Mouse (Mus musculus) layer of hippocampus, adult 11-12 months (tissue): ENCODE measurements around the gene Gp9.
"Not testable (repeated sequence)": the region's sequence is repeated elsewhere in the genome, so short reads cannot be mapped to it uniquely, and the experiment has no call there.

Experiments used
- DNase-seq: peaks from one replicate; pipeline ENCODE4 v3.0.0; 2022; ENCODE audit warnings: low spot score

Gene Gp9

GRCm38 (mm10) chr6:87750184-87750910, 27.5 kb upstream of the Gp9 start:
- DNase-seq, result no peak

- no peak for DNase-seq
These were observed 26.3 kb upstream of the Gp9 start for GRCm38 (mm10) chr6:87751574-87751973.

GRCm38 (mm10) chr6:87755196-87755595, 22.7 kb upstream of the Gp9 start:
- DNase-seq, result no peak

- DNase-seq, result no peak
These were observed 21.0 kb upstream of the Gp9 start for GRCm38 (mm10) chr6:87756896-87757295.

GRCm38 (mm10) chr6:87759404-87759803, 18.5 kb upstream of the Gp9 start:
- DNase-seq, result no peak

- DNase-seq, result no peak
These were observed 18.0 kb upstream of the Gp9 start for GRCm38 (mm10) chr6:87759850-87760249.

GRCm38 (mm10) chr6:87762161-87762560, 15.7 kb upstream of the Gp9 start:
- no peak for DNase-seq

- DNase-seq, result no peak
These were observed 14.2 kb upstream of the Gp9 start for GRCm38 (mm10) chr6:87763376-87764280.

GRCm38 (mm10) chr6:87764296-87764695, 13.6 kb upstream of the Gp9 start:
- not testable (repeated sequence) for DNase-seq

- no peak for DNase-seq
These were observed 7.2 kb upstream of the Gp9 start for GRCm38 (mm10) chr6:87770626-87771025.

GRCm38 (mm10) chr6:87774466-87774865, 3.4 kb upstream of the Gp9 start:
- no peak for DNase-seq

GRCm38 (mm10) chr6:87774909-87775308, 3.0 kb upstream of the Gp9 start:
- DNase-seq, result no peak

GRCm38 (mm10) chr6:87775588-87776245, 2.2 kb upstream of the Gp9 start:
- DNase-seq, result no peak

GRCm38 (mm10) chr6:87776663-87777062, 1.2 kb upstream of the Gp9 start:
- DNase-seq, result no peak

GRCm38 (mm10) chr6:87778294-87779173, 662 bp downstream of the Gp9 start:
- no peak for DNase-seq

GRCm38 (mm10) chr6:87779174-87780165, 1.6 kb downstream of the Gp9 start:
- DNase-seq, result no peak

- no peak for DNase-seq
These were observed 2.9 kb downstream of the Gp9 start for GRCm38 (mm10) chr6:87780546-87781301.

GRCm38 (mm10) chr6:87784033-87784432, 6.2 kb downstream of the Gp9 start:
- DNase-seq, result no peak

- no peak for DNase-seq
These were observed 8.7 kb downstream of the Gp9 start for GRCm38 (mm10) chr6:87786621-87787020.
